Mouse (Mus musculus): ENCODE data around the gene Pop5.

Gene Pop5

DNA sequence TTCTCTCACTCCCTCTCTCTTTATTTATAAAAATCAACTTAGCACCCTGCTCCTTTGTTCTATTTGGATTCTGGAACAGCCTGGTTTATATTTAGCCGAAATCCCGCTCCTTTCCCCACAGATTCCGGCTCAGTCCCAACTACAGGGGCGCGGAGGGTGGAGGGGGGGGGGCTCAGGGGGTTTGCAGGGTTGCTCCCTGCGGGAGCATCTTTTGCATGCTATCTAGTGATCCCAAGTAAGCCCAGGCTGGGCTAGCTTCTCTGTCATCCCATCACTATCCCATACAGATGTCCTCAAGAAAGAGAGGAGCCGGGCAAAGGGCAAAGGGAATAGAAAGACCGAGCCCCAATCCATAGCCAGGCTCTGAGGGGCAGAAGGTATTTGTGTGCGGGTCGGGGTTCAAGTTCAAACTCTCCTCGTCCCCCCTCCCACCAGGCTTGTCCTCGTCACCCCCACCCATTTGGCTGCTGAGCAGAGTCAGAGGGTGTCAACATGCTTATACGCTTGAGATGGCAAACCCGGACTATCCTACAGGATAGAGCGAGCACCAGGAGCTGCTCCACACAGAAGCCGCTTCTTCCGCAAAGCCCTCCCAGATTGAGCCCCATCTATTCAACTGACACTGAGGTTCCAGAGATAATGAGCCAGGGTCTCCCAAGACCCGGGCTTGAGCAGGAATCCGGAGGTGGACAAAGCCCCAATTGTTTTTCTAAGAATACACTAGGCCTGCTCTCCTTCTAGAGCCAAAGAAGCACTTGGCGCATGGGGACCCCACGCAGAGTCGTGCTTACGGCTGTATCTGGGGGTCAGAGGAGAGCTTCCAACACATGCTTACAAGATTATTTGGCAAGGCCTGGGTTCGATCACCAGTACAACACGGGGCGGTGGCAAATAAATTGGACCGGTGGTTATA is 20.1 kb upstream of the Pop5 start:
- no peak for DNase-seq (ENCODE audit: low read depth)

DNA sequence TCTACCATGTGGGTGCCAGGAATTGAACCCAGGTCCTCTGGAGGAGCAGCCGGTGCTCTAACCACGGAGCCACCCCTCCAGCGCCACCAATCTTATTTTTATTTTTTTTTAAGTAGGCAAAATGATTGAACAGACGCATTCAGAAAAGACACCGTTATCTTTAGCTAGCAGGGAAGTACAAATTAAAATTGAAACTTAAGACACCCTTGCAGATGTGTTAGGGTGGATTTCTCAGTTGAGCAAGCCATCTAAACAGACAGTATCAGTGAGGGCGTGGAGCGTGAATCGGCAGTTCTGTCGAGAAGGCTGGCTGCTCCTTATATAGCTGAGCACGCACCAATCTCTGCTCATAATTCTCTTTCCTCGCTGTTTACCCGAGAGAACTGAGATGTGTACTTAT is 17.6 kb upstream of the Pop5 start:
- no peak for DNase-seq (ENCODE audit: low read depth)

DNA sequence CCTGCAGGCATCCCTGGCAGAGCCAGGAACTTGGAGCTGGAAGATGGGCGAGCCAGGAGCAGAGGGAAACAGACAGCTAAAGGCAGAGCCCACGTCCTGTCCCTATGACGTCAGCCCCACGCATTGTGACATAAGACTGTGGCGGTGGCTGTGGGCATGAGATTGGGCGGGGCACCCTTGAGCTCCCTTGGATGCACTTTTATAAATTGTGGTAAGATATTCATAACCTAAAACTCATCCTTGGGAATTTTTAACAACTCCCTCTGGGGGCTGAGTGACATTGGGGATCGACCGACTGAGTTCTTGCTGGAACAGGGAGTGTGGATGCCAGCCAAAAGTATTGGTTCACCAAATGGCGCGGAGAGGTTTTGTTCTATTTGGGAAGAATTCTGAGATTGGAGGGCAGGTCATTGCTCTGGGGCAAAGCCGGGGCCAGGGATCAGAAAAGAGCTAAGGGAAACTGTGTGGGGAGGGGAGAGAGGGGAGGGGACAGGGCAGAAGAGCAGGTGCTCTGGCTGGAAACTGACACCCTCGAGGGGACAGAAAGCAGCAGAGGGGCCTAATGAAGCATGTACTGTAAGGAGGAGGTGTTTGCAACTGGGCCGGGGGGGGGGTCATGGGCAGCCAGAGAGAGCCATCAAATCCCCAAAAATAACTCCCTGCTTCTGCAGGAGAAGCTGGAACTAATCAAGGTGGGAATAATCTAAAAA is 14.6 kb upstream of the Pop5 start:
- DNase-seq (ENCODE audit: low read depth) = no peak

DNA sequence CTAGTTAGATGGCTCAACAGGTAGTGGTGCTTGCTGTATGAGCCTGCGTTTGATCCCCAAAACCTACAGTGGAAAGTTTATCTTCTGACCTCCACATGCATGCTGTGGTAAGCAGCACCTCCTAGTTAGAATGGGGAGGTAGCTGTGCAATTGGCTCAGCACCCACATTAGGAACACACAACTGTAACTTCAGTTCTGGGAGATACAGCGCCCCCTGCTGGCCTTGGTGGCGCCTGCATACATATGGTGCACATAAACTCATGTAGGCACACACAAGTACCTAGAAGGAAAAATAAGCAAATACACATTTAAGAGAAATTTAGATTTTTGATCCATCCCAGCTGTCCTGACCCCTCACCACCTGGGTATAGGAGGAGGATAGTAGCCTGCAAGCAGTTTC is 13.2 kb upstream of the Pop5 start:
- no peak for DNase-seq (ENCODE audit: low read depth)

DNA sequence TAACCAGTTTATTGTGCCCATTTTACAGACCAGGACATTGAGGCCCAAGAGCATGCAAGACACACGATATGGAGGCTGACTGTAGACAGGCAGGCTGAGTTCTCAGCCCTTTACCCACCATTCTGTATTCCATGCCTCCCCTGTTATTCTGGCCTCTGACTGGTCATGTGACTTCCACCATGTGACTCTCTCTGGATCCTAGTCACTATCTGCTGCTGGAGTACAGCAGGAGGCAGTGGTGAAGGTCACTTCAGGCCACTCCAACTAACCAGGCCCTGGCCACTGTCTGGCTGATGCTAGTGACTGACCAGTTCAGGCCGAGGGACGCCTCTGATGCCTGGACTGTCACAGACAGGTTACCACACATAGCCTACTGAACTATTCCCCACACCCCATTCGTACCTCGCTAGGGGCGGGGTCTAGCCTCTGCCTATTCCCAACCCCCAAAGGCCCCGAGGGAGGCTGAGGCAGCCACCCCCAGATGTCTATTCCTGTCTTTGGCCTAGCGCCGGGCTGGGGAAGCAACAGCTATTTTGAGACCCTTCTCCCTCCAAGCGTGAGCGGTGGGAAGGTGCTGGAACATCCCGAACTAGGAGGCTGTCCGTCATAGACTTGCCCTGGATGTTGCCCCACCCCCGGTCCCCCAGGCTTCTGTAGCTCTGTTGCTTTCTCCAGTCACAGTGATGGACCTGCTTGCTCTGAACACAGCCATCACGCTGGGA is 4.6 kb upstream of the Pop5 start:
- DNase-seq (ENCODE audit: low read depth) = no peak

DNA sequence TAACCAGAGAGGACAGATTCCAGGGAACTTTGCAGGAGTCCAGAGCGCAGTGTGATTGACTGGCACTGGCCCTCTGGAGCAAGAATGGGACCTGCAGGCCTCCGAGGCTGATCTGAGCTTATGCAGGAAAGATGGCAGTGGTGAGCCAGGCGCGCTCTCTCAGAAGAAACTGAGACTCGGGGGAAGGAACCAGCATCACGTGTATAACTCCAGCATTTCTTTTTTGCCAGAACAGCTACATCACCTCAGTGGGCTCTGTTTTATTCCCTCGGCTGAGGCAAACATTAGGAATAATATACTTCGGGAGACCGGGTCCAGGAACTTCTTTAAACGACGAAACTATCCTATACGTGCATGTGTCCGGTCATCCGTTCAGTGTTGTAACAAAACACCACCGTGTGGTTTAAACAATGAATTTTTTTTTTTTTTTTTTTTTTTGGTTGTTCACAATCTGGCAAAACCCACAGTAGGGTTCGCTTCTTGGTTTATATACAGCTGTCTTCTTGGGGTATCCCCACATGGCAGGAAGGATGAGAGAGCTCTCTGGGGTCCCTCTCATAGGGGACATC is 4.0 kb upstream of the Pop5 start:
- no peak for DNase-seq (ENCODE audit: low read depth)

DNA sequence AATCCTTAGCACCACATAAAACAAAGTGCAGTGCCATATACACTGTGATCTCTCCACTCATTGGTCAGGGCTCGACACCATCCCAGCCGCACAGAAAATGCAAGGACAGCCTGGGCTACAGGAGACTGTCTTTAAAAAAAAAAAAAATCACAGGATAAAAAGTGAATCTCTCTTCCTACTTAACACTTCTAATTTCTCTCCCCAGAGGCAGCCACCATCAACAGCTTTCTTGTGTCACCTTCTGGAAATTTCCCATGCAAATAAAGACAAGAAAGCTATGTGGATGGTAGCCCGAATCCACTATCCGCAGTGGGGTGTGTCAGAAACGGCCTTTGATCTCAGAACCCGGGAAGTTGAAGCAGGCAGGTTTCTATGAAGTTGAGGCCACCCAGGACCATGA is 3.1 kb upstream of the Pop5 start:
- no peak for DNase-seq (ENCODE audit: low read depth)

DNA sequence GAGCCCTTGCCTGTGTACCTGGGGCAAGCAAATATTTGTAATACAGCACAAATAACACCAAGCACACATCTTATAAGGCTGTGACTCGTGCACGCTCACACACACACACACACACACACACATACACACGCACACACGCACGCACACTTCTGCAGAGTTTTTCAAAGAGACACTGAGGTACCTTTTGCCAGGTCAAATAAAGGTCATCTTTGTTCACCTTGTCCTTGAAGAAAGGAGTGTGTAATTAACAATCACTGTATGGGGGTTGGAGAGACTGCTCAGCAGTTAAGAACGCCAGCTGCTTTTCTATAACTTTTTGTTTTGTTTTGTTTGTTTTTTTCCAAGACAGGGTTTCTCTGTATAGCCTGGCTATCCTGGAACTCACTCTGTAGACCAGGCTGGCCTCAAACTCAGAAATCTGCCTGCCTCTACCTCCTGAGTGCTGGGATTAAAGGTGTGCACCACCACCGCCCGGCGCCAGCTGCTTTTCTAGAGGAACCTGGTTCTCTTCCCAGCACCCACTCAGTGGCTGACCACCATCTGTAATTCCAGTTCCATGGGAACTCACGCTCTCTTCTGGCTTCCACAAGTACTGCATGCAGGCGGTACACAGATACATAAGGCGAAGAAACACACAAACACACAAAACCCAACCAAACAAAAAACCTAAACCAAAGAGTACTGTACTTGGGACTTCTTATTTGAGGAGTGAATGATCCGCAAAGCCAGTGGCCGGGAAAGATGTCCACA is 2.4 kb upstream of the Pop5 start:
- no peak for DNase-seq (ENCODE audit: low read depth)

DNA sequence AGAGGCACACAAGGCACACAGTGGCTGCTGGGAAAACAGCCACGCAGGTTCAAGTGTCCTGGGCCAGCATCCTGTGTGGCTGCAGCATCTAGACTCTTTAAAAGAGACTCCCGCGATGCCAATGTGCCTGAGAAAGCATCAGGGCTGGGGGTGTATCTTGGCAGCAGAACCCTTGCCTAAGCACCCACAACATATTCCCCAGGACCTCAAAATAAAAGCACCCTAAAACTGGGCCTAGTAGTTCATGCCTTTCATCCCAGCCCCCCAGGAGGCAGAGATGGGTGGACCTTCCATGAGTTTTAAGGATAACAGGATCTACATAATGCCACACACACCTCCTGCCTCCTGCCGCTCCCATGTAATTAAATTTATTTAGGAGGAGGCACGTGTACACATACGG is 1.1 kb upstream of the Pop5 start:
- no peak for DNase-seq (ENCODE audit: low read depth)

DNA sequence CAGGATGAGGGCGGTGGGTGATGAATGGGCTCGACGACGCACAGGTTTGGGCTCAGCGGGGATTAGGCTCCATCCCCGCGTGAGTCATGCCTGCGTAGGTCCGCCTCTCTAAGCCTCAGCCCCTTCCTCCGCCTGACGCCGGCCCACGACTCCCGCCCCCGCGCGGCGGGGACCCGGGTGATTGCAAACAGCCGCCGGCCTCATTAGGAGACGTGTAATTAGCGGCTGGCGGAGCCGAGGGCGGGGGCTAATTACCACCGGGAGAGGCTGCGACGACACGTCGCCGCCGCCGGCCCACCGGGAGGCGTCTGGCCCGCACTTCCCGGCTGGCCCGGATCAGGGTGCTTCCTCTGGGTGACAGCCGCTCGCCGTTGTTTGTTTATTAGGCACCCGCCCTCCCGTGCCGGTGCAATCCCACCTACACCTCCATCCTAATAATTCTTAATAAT is 289 bp upstream of the Pop5 start:
- peak; percentile 59 for DNase-seq (ENCODE audit: low read depth)

DNA sequence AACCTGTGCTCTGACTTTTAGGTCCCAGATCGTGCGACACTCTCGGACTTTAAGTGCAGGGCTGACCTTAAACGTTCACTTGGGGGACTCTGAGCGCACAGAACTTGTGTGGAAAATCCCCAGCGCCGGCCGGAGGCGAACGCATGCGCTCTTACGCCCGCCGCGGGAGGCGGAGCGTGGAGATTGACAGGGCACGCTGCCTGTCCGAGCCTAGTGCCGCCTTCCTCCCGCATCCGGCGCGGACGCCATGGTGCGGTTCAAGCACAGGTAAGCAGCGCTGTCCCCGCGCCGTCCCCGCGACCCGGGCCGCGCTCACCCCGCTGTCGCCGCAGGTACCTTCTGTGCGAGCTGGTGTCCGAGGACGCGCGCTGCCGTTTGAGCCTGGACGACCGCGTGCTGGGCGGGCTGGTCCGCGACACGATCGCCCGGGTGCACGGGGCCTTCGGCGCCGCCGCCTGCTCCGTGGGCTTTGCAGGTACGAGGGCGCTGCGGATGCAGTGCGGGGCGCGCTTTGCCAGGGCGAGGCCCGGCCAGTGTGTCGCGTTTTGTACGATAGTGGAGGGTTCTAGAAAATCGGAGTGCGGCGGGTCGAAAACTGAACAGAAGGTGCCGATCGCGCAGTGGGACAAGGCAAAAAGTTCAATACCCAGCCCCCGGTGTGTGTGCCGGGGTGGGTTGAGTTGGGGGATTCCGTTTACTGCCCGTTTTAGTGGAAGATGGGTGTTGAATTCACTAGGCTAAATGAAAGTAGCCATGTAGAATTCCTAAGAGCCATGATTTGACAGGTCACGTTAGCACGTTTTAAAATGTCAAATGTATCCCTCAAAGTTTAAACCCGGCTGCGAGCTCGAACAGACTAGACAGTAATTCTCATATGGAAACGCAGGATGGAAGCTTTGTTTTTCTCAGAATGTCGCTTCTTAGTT is 2.4 kb downstream of the Pop5 start:
- peak; percentile 79 for DNase-seq (ENCODE audit: low read depth)

DNA sequence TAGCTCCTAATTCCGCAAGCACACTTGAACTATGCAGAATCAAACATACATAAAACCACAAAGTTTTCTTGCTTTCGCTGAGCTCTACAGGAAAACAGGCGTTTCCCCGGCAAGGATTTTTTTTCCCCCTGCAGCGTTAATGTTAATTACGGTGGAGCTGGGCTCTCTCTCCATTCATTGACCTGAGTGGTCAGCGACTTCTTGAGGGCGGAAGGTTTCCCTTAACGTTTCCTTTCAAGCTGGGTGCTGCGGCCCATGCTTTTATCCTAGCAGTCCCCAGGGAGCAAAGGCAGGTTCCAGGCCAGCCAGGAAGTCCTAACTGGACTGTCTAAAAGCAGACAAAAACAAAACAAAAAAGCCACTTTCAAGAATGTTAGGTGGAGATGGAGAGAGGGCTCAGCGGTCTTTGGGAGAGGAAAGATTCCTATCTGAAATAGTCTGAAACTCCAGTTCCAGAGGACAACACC is 3.1 kb downstream of the Pop5 start:
- no peak for DNase-seq (ENCODE audit: low read depth)

DNA sequence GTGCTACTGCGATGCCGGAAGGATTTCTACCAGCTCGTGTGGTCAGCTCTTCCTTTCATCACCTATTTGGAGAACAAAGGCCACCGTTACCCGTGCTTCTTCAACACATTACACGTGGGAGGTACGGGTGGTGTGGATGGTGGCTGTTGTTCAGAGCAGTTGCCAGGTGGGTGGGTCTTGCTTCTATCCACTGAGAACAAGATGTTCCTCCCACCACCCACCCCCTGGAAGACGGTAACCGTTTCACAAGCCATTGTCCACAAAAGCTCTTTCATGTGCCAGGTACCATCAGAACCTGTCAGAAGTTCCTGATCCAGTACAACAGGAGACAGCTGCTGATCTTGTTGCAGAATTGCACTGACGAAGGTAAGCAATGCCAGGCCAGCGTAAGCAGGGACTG is 4.6 kb downstream of the Pop5 start:
- no peak for DNase-seq (ENCODE audit: low read depth)

DNA sequence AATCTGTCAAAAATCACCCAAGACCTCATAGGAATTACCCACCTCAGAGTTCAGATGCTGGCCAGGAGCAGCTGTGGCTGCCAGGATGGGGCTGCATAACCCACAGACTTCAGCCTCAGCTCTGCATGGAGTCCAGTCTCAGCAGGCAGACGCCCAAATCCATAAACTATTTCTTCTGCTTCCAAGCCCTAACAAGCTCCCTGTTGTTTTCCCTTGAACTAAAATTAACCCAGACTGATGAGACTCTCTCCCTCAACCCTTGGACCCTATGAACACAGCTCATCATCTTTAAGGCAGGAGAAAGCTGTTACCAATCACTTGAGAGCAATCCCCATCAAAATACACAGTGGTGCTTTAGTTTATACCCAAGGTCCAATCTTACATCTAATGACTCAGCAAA is 19.8 kb downstream of the Pop5 start:
- DNase-seq (ENCODE audit: low read depth) = no peak

DNA sequence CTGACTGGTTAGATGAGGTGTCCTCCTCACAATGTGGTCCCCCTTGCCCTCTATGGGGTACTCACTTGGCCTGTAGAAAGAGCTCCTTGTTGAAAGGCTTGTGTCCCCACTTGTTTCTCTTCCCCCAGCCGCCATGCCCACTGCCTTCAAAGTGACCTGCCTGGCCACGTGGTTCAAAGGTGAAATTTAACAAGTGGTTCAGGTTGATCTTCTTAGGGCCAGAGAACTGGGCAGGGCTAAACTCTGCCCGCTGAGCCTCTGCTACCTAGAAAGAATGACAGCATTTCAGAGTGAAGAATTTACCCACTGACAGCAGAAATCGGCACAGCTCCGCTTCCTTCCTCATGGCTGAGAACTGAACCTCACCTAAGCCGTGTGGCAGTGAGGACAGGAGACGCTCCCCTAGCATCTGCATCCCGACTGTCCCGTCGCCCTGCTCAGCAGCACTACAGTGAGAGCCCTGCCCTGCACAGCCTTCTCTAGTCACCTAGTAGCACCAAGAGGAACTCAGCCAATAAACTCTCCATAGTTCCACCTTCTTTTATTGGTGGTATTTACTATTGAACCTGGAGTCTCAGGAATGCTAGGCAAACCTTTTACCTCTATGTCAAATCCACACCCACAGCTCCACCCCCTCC is 21.4 kb downstream of the Pop5 start:
- no peak for DNase-seq (ENCODE audit: low read depth)

DNA sequence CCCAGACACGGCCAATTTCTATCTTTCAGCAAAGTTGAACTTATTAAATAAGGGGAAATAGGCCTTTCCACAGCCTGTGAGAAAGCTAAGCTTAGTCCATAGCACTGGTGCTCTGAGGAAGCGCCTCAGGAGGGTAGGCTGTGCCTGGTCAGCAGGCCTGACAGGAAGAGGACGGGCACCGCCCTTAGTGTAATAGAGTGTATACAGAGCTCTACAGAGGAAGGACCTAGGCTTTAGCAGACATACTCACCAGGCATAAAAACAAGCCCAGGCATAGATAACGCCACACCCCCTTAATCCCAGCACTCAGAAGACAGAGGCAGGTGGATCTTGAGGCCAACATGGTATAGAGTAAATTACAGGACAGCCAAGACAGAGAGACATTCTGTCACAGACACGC is 24.7 kb downstream of the Pop5 start:
- no peak for DNase-seq (ENCODE audit: low read depth)

DNA sequence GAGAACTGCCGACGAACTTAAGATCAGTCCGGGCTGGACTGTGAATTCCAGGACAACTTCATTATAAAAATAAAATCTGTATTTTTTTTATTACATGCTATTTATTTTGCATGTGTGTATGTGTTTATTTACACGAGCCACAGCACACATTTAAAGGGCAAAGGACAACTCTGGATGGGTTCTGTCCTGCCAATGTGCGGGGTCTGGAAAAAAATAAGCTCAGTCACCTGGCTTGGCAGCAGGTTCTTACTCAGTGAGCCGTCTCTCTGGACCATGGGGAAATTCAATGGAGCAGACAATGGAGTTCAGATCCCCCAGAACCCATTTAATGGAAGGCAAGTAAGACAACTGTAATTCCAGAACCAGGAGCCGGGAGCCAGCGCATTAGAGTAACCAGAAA is 25.5 kb downstream of the Pop5 start:
- DNase-seq (ENCODE audit: low read depth) = no peak

DNA sequence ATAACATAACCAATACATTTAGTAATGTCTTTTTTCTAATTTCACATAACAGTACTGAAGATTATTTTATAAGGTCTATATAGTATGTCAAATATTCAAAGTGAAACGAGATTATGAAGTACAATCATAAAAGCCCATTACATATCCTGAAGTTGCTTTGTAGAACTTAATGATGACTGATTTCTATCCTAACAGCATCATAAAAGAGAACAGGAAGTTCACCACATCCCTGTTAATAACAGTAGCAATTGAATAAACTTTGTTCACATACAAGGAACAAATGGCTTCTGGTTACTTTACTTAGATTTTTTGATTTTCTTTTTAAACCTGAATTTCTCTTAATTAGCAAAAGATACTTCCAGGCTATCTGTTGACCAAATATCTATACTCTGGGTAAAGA is 26.2 kb downstream of the Pop5 start:
- DNase-seq (ENCODE audit: low read depth) = no peak

DNA sequence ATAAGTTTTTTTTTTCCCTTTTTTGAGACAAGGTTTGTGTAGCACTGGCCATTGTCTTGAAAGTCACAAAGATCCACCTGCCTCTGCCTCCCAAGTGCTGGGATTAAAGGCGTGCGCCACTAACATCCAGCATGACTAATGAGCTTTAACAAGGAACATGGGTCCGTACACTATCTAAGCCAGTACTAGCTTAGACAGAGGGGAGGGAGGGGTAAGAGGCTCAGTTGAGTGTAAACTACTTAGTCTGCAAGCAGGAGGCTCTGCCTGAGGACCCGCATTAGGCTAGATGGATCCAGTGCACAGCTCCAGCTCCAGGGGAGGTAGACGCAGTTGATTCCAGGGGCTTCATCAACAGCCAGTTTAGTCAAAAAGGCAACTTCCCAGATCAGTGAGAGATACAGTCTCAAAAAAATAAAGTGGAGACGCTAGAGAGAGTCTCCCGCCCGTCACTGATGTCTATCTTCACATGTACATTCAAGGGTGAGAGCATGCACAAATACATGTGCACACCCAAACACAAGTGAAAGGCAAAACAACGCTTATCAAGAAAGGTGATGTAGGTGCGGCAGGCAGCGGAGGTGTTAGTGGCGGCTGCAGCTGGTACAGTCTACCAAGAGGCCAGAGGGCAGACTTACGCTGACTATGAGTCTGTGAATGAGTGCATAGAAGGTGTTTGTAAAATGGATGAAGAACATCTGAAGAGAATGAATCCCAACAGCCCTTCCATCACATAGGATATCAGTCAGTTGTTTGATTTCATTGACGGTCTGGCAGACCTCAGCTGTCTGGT is 27.1 kb downstream of the Pop5 start:
- no peak for DNase-seq (ENCODE audit: low read depth)

All from c-Kit-positive CD71-negative TER-119-negative erythroid progenitor cells, embryonic 14.5 days (primary cell).